Mouse (Mus musculus) layer of hippocampus, postnatal 10 days (tissue): ENCODE measurements around the gene 2310050C09Rik. TPM values are rescaled to one million over a fixed set of nuclear protein-coding genes. Genes with fewer than 3 reads are reported as not detected.
A peak's percentile ranks its signal among the peaks of the same experiment; 100 is the strongest.

ENCODE experiments used
- DNase-seq, 2 experiments: peaks; one replicate each; pipeline ENCODE4 v3.0.0; 2021; ENCODE audit warnings: low spot score in 2 of 2
- long read RNA-seq: library from polyadenylated mRNA; stranded (forward); transcript quantifications from one replicate; pipeline ENCODE4 v2.0.0, GENCODE M21; 2023
- total RNA-seq, 2 experiments: library from RNA; stranded (reverse); gene quantifications; 2 replicates each; pipeline ENCODE4 v1.2.3; 2021

The 2310050C09Rik gene
- total RNA-seq, result not detected
- long read RNA-seq, result 0 reads

DNA sequence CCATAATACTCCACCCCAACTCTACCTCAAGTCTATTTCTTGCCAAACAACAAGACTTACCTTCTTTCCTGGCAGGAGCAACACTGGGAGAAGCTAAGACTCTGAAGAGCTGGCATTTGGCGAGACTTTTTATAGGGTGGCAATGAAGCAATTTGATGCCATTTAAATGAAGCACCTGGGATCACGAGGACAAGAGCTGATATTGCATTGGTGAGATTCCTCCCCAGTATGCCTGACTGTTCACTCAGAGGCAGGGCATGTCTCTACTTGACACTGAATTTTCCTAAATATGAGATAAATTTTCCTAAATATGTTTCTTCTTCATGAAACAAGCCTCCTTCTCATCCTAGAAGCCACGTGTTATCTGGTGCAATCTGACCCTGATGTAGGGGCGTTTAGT is at the start of gene 2310050C09Rik:
2310050C09Rik (minus strand) TSS at position 101 of the 400 bp plus-strand sequence.
- DNase-seq, result no peak

DNA sequence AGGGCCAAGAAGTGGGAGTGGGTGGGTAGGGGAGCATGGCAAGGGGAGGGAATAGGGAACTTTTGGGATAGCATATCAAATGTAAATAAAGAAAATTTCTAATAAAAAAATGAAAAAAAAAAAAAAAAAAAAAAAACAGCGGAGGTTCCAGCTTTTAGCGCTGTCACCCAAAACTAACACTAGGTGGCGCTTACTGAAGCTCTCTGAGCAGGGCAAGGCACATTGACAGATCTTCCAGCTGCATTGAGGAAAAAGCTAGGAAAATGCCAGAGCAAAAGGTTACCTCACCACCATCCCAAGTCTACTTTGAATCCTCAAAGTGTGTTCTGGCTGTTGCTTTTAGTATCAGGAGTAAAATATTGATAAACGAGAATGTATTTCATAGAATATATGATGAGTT is 37.6 kb upstream of the 2310050C09Rik start:
- peak in 1 of 2 experiments; percentile 23 for DNase-seq

DNA sequence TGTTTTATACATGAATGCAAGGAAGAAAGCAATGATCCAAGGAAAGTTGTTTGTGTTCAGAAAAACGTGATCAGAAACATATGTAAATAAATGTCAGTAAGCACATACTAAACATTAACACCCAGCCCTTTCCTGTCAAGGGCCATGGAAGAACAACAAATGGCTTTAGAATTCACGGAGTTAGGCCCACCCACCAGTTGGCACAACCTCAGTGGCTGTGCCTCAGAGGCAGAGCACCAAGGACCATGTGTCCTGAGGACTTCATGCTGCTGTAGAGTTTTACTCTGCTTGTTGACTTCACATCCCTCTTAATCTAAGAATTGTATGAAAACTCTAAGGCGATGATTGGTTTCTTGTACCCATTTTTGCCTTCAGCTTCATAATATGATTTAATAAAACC is 35.2 kb upstream of the 2310050C09Rik start:
- no peak for DNase-seq

DNA sequence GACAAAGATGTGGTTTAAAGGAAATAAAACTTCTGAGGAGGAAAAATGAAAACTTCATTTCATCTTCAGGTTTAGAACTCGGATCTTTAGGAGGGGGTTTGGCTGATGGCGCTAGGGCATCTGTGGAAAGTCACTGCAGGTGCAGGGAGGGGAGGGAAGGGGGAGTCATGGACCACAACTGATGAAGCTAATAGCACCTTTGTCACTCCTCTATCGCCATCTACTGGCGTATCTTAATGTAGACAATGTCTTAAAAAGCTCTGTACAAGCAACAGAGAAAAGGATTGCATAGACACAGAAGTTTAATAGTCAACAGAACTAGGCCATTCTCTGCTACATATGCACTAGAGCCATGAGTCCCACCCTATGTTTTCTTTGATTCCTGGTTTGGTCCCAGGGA is 33.6 kb upstream of the 2310050C09Rik start:
- peak in 1 of 2 experiments; percentile 11 for DNase-seq

DNA sequence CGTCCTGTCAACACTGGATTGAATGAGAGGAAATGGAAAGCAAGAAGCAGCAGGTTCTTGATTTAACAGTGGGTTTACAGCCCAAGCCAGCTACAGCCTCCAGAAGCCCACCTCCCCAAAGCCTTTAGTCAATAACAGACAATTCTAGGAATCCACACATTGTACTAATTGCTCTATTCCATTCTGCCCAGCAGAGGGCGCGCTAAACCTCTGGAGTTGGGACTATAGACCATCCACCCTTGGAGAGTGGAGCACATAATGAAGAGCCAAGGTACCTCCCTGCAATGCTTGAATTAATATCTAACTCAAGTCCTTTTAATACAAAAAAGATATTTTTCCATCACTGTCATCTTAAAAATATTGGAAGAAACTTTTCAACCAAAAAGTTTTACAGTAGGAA is 33.0 kb upstream of the 2310050C09Rik start:
- peak; percentile 24 to 45 for DNase-seq

DNA sequence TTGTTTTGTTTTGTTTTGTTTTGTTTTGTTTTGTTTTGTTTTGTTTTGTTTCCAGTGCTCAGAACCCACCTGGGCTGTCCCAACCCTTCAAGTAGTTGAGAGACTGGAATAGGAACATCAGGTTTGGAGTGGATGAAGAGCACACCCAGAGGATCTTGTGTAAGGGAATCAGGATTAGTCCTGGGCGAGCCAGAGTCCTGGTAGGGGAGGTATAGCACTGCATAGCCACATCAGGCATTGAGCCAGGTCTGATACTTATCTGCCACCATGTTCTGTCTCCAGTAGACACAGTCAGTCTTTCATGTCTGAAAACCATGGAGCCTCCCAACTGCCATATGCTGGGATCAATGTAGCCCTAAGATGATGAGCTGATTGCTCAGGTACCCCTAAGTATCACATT is 24.5 kb upstream of the 2310050C09Rik start:
- no peak for DNase-seq

DNA sequence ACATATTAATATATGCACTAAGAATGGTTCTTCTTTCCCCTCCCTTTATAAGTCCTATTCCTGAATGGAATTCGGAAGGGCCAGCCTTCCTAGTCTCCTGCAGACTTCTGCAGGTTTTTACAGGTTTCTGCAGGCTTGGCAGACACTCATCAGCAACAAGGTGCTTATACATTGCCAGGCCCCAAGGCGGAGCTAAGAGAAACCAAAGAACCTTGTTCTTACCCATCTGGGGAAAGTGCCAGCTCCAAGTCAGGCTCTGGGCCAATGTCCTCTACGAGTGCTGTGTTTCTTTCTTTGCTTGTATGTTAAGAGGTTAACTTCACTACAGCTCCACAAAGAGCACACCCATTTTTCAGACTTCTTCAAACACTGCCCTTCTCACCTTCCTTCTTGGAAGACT is 24.0 kb upstream of the 2310050C09Rik start:
- no peak for DNase-seq

DNA sequence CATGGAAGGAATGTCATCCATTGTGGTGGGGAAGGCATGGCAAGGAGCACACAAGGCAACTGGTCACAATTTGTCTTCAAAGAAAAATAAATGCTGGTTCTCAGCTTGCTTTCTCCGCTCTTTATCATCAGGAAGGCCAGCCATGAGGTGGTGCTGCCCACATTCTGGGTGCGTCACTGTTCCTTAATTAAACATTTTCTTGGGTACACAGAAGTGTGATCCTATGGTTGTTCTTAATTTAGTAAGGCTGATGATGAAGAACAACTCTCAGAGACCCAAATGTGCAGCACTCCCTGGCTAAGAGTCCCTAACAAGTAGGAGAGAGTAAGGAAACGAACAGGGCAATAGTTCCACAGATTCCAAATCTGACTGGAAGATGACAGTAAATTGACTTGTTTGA is 4.2 kb upstream of the 2310050C09Rik start:
- DNase-seq, result no peak

DNA sequence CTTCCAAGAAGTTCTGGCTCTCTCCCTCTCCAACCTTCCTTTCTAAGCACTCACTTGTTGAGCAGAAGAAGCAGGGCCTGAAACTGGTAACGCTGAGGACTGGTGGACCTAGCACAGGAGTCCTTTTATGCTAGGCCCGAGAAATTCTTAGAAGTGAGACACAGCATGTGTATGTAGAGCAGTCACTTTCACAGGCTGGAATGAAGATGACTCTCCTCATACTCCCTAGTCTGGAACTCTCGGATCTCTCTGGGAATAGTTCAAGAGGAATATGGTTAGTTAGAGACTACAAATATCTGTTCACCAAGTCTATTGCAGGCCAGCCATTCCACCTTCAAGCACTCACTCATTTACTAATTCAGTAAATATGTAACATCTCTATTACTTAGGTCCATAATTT is 18.8 kb downstream of the 2310050C09Rik start, which contains the start of gene Lce1l:
Lce1l (minus strand) TSS at position 101 of the 400 bp plus-strand sequence.
- DNase-seq, result no peak

DNA sequence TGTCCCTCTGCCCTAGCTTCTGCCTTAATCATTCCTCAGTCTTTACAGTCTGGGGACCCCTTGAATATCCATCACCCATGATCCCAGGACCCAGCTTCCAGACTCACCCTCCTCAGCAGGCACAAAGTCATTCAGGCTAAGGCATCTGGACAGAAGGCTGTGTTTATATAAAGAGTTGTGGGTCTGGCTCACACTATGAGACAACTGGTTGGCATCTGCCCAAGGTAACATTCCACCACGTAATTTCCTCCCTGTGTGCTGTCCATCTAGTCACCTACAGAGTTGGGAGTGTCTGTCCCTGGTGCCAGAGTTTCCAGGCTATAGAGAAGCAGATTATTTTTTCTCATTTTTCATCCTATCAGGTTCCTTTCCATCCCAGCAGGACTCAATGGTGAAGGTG is 42.9 kb downstream of the 2310050C09Rik start, which contains the start of gene Kprp:
Kprp (minus strand) TSS at position 140 of the 400 bp plus-strand sequence.
- DNase-seq, result no peak

DNA sequence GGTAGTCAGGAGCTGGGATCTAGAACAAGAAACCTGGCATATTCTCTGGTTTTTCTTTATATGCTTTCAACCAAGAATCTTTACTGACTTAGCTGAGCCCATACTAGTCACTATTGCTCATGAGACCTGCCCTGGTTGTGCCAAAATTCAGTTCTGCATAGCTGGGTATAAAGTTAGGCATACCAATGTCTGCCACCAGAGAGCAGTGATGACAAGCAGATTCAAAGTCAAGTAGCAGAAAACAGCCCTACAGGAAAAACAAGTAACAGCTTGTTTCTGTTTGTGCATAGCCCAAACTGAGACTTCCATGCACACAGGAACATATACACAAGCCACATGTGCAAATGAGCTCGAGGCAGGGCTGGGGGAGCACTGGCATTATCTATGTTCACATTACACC is 44.2 kb downstream of the 2310050C09Rik start:
- peak in 1 of 2 experiments; percentile 11 for DNase-seq

Other genes with a start within 250 kb of the 2310050C09Rik start
- not detected for gene Lce6a, start 248.6 kb downstream of the 2310050C09Rik start, total RNA-seq
- not detected for gene Lce1a1, start 221.9 kb downstream of the 2310050C09Rik start, total RNA-seq
- gene Lce1b, start 213.3 kb downstream of the 2310050C09Rik start, total RNA-seq, result not detected
- gene Lce1a2, start 199.9 kb downstream of the 2310050C09Rik start, total RNA-seq, result not detected
- not detected for gene Lce1c, start 191.0 kb downstream of the 2310050C09Rik start, total RNA-seq
- not detected for gene Lce1d, start 183.0 kb downstream of the 2310050C09Rik start, total RNA-seq
- gene Lce1e, start 161.1 kb downstream of the 2310050C09Rik start, total RNA-seq, result not detected
- gene Lce1f, start 149.9 kb downstream of the 2310050C09Rik start, total RNA-seq, result not detected
- not detected for gene Gm38119, start 131.1 kb downstream of the 2310050C09Rik start, total RNA-seq
- gene Lce1g, start 117.9 kb downstream of the 2310050C09Rik start, total RNA-seq, result not detected
- not detected for gene Lce1h, start 105.2 kb downstream of the 2310050C09Rik start, total RNA-seq
- gene Lce1i, start 91.3 kb downstream of the 2310050C09Rik start, total RNA-seq, result not detected
- gene Lce1j, start 79.7 kb downstream of the 2310050C09Rik start, total RNA-seq, result not detected
- gene Lce1k, start 62.3 kb downstream of the 2310050C09Rik start, total RNA-seq, result not detected
- not detected for gene Kprp, start 43.0 kb downstream of the 2310050C09Rik start, total RNA-seq
- gene Lce1l, start 18.9 kb downstream of the 2310050C09Rik start, total RNA-seq, result not detected
- gene Lce3a, start 56.0 kb upstream of the 2310050C09Rik start, total RNA-seq, result not detected
- gene Lce3b, start 62.8 kb upstream of the 2310050C09Rik start, total RNA-seq, result not detected
- not detected for gene Lce3c, start 74.3 kb upstream of the 2310050C09Rik start, total RNA-seq
- gene Lce3d, start 87.2 kb upstream of the 2310050C09Rik start, total RNA-seq, result not detected
- not detected for gene Lce3e, start 96.8 kb upstream of the 2310050C09Rik start, total RNA-seq
- gene Lce3f, start 122.0 kb upstream of the 2310050C09Rik start, total RNA-seq, result not detected
- gene Crct1, start 145.5 kb upstream of the 2310050C09Rik start, total RNA-seq, result not detected
- gene Lce1m, start 148.8 kb upstream of the 2310050C09Rik start, total RNA-seq, result not detected
- gene Gm4858, start 198.6 kb upstream of the 2310050C09Rik start, total RNA-seq, result not detected